Mouse (Mus musculus): ENCODE data around the gene 1700067K01Rik.

GRCm38 (mm10) chr8:83995973-83996372 lies 5.3 kb upstream of the 1700067K01Rik start:
- TF ChIP-seq CTCF (IDR thresholded peaks at IDR 0.05; ENCODE audit: insufficient read depth, low read length) (no peak), POLR2A (IDR thresholded peaks at IDR 0.05; ENCODE audit: borderline replicate concordance, extremely low read depth, low read depth, low read length) (no peak)

Measured in lung, adult 2 months (tissue).